Mouse (Mus musculus): ENCODE measurements around the gene Ube2e2.

- TF ChIP-seq CTCF (IDR thresholded peaks at IDR 0.05; ENCODE audit: control insufficient read depth, insufficient read depth, insufficient replicate concordance, low read depth, low read length) = no peak
- no peak for TF ChIP-seq POLR2A (IDR thresholded peaks at IDR 0.05; ENCODE audit: control insufficient read depth, low read depth, low read length)
Observed at GRCm38 (mm10) chr14:18530496-18530895, 363.6 kb downstream of the Ube2e2 start.

Data from testis, adult 2 months (tissue).